Mouse (Mus musculus) heart, postnatal 0 days (tissue): ENCODE measurements at regions not wholly inside any gene's neighbourhood (a gene's known extent, or its start where the extent isn't known, plus 50 kb on each side); places are given as distances from the start of the nearest gene placed in this dataset.

Experiments
- CTCF ChIP-seq: IDR thresholded peaks from 2 replicates; pipeline ENCODE4 v1.5.1; 2016; ENCODE audit warnings: antibody characterized with exemption, control low read depth, low read depth
- EP300 ChIP-seq: IDR thresholded peaks from 2 replicates; pipeline ENCODE4 v1.6.1; 2016; ENCODE audit warnings: antibody characterized with exemption, low read depth

DNA sequence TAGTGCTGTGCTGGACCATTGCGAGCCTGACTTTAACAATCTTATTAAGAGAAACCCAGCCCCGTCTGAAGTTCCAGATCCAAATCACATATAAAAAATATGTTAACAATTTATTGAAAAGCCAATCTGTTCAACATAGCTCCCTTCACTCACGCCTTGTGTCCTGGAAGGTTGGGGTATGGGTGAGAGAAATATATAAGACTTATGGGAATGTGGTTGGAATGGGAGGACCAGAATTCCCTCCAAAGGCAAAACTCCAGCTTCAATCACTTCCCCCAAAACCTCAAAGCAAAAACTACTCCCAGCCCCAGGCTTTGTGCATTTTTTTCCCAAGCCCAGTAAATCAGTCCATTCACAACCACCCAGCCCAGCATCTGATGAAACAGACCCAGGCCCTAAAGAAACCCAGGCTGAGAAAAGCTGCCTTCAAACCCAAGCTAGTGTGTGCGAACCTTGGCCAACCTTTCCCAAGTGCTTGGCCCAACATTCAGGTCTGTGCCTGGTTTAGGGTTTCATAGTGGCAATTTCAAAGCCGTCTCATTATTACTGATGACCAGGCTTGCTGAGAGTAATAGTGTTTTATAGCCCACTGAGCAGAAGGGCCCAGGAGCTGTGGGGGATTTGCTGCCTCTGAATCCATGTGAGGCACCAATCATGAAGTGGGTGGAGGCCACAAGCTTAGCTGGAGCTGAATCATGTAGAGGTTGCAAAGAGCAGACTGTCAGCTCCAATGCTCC, 517.0 kb downstream of the Bnc2 start:
- TF ChIP-seq CTCF (no peak), EP300 (no peak)
